Mouse (Mus musculus): ENCODE results near the gene Apln.

Apln gene

GRCm38 (mm10) chrX:48019359-48019758 is 15.3 kb downstream of the Apln start:
- in situ Hi-C loops (cut with MboI, MseI): no loop called here

DNA sequence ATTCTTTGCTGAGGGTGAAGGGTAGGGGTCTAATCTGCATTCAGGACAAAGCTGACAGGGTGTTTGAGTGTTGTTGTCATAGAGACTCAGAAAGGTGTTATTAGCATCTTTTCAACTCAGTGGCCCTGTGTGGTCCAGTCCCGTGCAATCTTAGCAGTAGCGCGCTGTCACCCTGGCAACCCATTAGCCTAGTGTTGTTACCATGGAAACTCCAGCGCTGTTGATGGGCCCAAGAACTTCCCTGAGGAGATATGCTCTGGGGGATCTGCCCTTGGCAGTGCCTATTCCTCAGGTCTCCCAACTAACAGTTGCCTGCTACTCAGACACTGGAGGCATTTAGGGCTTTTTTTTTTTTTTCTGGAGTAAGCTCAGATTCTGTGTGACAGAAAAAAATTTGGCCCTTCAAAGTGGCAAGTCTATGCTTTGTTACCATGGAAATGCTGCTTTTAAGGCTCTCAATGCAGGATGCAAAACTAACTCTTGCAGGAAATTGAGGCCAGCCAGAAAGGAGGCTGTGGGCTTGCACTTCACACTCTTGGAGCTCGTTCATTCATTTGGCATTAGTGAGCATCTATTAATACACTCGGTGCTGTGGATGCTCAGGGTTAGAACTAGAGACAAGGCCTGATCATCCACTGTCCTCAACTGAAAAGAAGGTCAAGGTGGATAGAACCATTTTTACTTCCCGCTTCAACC is 17.6 kb downstream of the Apln start:
- in situ Hi-C loops (cut with MboI, MseI): no loop called here

- in situ Hi-C loops (cut with MboI, MseI): no loop called here
Observed at GRCm38 (mm10) chrX:48011656-48012055, 23.0 kb downstream of the Apln start.

DNA sequence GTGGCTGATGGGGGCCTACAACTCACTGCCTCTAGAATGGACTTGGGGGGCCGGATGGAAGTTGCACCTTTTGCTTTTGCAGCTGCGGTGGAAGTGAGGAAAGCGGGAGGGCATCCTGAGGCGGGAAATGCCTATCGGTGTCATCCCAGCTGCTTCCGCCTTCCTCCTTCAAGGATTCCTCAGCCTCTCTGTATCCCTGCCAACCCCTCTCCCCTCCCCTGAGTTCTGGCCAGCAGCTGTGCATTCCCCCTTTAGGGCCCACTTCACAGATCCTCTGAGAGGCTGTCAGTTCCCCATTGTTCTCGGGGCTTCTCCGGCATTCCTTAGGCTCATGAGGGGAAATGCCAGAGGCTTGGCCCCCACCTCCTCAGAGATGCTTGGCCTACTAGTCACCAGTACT is 28.6 kb downstream of the Apln start:
- in situ Hi-C loops (cut with MboI, MseI): no loop called here

DNA sequence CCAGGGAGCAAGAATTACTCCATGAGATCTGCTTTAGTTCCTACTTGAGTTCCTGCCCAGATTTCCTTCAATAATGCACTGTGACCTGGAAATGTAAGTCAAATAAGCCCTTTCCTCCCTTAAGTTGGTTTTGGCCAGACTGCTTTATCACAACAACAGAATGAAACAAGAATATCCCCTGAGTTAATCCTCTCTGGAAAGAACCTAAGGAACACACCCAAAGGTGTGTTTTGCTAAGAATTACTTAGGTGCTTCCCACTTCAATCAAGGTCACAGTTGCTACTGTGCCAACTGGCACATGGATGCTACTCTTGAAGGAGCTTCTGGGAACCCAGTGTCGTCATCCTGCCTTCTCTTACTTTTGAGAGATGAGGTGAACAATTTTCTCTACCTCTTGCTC is 29.9 kb downstream of the Apln start:
- in situ Hi-C loops (cut with MboI, MseI): no loop called here

DNA sequence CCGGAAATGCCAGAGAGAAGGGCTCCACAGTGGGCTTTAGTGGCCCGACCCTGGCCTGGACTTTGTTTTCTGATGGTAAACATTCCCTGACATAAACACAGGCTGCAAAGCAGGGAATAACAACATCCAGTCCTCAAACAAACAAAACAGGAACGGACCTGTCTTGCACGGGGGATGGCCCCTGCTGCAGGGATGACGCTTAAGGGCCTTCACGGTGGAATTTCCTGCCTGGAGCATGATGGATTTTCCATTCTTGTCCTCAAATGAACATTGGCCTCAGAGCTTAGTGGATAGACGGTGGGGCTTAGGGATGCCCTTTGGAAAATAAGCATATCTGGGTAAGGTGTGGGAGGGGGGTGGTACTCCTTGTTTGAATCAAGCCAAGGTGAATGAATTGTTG is 33.5 kb downstream of the Apln start:
- in situ Hi-C loops (cut with MboI, MseI): no loop called here

- in situ Hi-C loops (cut with MboI, MseI): loop anchor here (5.0 to 10.0 kb wide), 3 partner anchors 69 to 404 kb away; no protein-coding TSS in a partner anchor
Observed at GRCm38 (mm10) chrX:47998412-47998811, 36.2 kb downstream of the Apln start.

DNA sequence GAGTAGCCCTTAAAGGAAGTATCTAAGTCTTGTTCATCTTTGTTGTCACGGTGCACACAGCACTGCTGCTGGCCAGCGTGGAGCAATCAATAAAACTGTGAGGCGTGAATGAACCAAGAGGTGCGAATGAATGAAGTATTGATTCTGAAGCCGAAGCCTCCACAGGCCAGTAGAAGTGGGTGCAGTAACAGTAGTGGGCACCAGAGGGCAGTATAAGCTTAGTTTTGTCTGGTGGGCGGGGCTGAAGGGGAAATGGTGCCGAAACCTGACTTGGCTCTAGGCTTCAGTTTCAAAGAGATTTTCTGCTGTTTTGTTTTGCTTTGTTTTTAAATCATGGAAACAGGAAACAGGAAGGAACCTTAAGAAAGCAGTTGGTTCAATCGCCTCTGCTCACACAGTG is 42.0 kb downstream of the Apln start:
- in situ Hi-C loops (cut with MboI, MseI): loop anchor here (10.0 kb wide), 1 partner anchor 232 kb away; no protein-coding TSS in a partner anchor

GRCm38 (mm10) chrX:47988024-47988423 is 46.6 kb downstream of the Apln start:
- in situ Hi-C loops (cut with MboI, MseI): no loop called here

- in situ Hi-C loops (cut with MboI, MseI): no loop called here
Observed at GRCm38 (mm10) chrX:47985000-47985619, 49.5 kb downstream of the Apln start.

GRCm38 (mm10) chrX:47977078-47977477 is 57.6 kb downstream of the Apln start:
- in situ Hi-C loops (cut with MboI, MseI): no loop called here

- in situ Hi-C loops (cut with MboI, MseI): no loop called here
Observed at GRCm38 (mm10) chrX:47976551-47976950, 58.1 kb downstream of the Apln start.
